Mouse (Mus musculus): Measurements from ENCODE around the gene Tdrd9. TPM values are rescaled to one million over a fixed set of nuclear protein-coding genes. Genes with fewer than 3 reads are reported as not detected.
"Not testable (repeated sequence)": the region's sequence is repeated elsewhere in the genome, so short reads cannot be mapped to it uniquely, and the experiment has no call there.

Gene Tdrd9
- polyA plus RNA-seq, 1 experiment from 2014 or later, result 0.21 TPM

- Histone ChIP-seq H3K9ac (ENCODE audit: low read depth, low read length) (no peak overlapping the region), H3K4me3 (ENCODE audit: low read depth, low read length) (no peak overlapping the region), H3K27me3 (replicated peaks; ENCODE audit: control insufficient read depth, insufficient read depth, low read length) (no peaks in the 10 kb centered on the region), H3K27ac (replicated peaks; ENCODE audit: low read depth, low read length) (no peak overlapping the region), H3K4me1 (ENCODE audit: control insufficient read depth, insufficient read depth, low read length) (no peaks in the 10 kb centered on the region), H3K36me3 (ENCODE audit: control insufficient read depth, insufficient read depth, low read length) (no peaks in the 10 kb centered on the region), H3K9me3 (ENCODE audit: control insufficient read depth, low read length) (peaks cover 14% of the 10 kb centered on the region), H3K4me2 (ENCODE audit: low read depth, low read length) (no peak overlapping the region)
- DNase-seq (ENCODE audit: low spot score) (no peak), ATAC-seq (ENCODE audit: low read depth) (no peak)
- 74% methylated on average over 14 of the region's 14 CpGs for WGBS
These were observed 54.7 kb downstream of the Tdrd9 start for GRCm38 (mm10) chr12:112025907-112026645.

GRCm38 (mm10) chr12:112027408-112027807, 56.0 kb downstream of the Tdrd9 start:
- H3K27me3 ChIP-seq (replicated peaks; ENCODE audit: control insufficient read depth, insufficient read depth, low read length), result no peaks in the 10 kb centered on the region
- DNase-seq (ENCODE audit: low spot score), result no peak
- H3K4me3 ChIP-seq (ENCODE audit: low read depth, low read length), result no peak overlapping the region
- H3K4me2 ChIP-seq (ENCODE audit: low read depth, low read length), result no peak overlapping the region
- H3K4me1 ChIP-seq (ENCODE audit: control insufficient read depth, insufficient read depth, low read length), result no peaks in the 10 kb centered on the region
- H3K9ac ChIP-seq (ENCODE audit: low read depth, low read length), result no peak overlapping the region
- 69% methylated on average over 4 of the region's 4 CpGs for WGBS
- H3K27ac ChIP-seq (replicated peaks; ENCODE audit: low read depth, low read length), result no peak overlapping the region
- ATAC-seq (ENCODE audit: low read depth), result no peak
- H3K9me3 ChIP-seq (ENCODE audit: control insufficient read depth, low read length), result peaks cover 4% of the 10 kb centered on the region
- no peaks in the 10 kb centered on the region for H3K36me3 ChIP-seq (ENCODE audit: control insufficient read depth, insufficient read depth, low read length)

- Histone ChIP-seq H3K36me3 (ENCODE audit: control insufficient read depth, insufficient read depth, low read length) (no peaks in the 10 kb centered on the region), H3K9me3 (ENCODE audit: control insufficient read depth, low read length) (no peaks in the 10 kb centered on the region), H3K4me1 (ENCODE audit: control insufficient read depth, insufficient read depth, low read length) (no peaks in the 10 kb centered on the region), H3K4me3 (ENCODE audit: low read depth, low read length) (no peak overlapping the region), H3K27me3 (replicated peaks; ENCODE audit: control insufficient read depth, insufficient read depth, low read length) (no peaks in the 10 kb centered on the region), H3K9ac (ENCODE audit: low read depth, low read length) (no peak overlapping the region), H3K27ac (replicated peaks; ENCODE audit: low read depth, low read length) (no peak overlapping the region), H3K4me2 (ENCODE audit: low read depth, low read length) (no peak overlapping the region)
- no peak for ATAC-seq (ENCODE audit: low read depth)
- WGBS, result 69% methylated on average over 10 of the region's 10 CpGs
- no peak for DNase-seq (ENCODE audit: low spot score)
These were observed 62.1 kb downstream of the Tdrd9 start for GRCm38 (mm10) chr12:112033409-112033975.

- H3K36me3 ChIP-seq (ENCODE audit: control insufficient read depth, insufficient read depth, low read length); H3K4me3 ChIP-seq (ENCODE audit: low read depth, low read length); H3K27ac ChIP-seq (replicated peaks; ENCODE audit: low read depth, low read length); H3K27me3 ChIP-seq (replicated peaks; ENCODE audit: control insufficient read depth, insufficient read depth, low read length); DNase-seq (ENCODE audit: low spot score); H3K9ac ChIP-seq (ENCODE audit: low read depth, low read length); H3K4me2 ChIP-seq (ENCODE audit: low read depth, low read length); H3K4me1 ChIP-seq (ENCODE audit: control insufficient read depth, insufficient read depth, low read length); H3K9me3 ChIP-seq (ENCODE audit: control insufficient read depth, low read length); ATAC-seq (ENCODE audit: low read depth): not testable (repeated sequence)
- WGBS, result 86% methylated on average over 6 of the region's 6 CpGs
These were observed 64.2 kb downstream of the Tdrd9 start for GRCm38 (mm10) chr12:112035341-112036100.

- WGBS, result 94% methylated on average over 10 of the region's 10 CpGs
- Histone ChIP-seq H3K9ac (ENCODE audit: low read depth, low read length) (no peak overlapping the region), H3K9me3 (ENCODE audit: control insufficient read depth, low read length) (no peaks in the 10 kb centered on the region), H3K4me3 (ENCODE audit: low read depth, low read length) (no peak overlapping the region), H3K27ac (replicated peaks; ENCODE audit: low read depth, low read length) (no peak overlapping the region), H3K4me2 (ENCODE audit: low read depth, low read length) (no peak overlapping the region), H3K4me1 (ENCODE audit: control insufficient read depth, insufficient read depth, low read length) (no peaks in the 10 kb centered on the region), H3K36me3 (ENCODE audit: control insufficient read depth, insufficient read depth, low read length) (no peaks in the 10 kb centered on the region), H3K27me3 (replicated peaks; ENCODE audit: control insufficient read depth, insufficient read depth, low read length) (no peaks in the 10 kb centered on the region)
- DNase-seq (ENCODE audit: low spot score) (no peak), ATAC-seq (ENCODE audit: low read depth) (no peak)
These were observed 67.1 kb downstream of the Tdrd9 start for GRCm38 (mm10) chr12:112038441-112038840.

GRCm38 (mm10) chr12:112039169-112039568, 67.8 kb downstream of the Tdrd9 start:
- ATAC-seq (ENCODE audit: low read depth), result no peak
- no peak overlapping the region for H3K4me2 ChIP-seq (ENCODE audit: low read depth, low read length)
- no peaks in the 10 kb centered on the region for H3K9me3 ChIP-seq (ENCODE audit: control insufficient read depth, low read length)
- H3K27ac ChIP-seq (replicated peaks; ENCODE audit: low read depth, low read length), result no peak overlapping the region
- H3K4me3 ChIP-seq (ENCODE audit: low read depth, low read length), result no peak overlapping the region
- WGBS, result 90% methylated on average over 10 of the region's 10 CpGs
- no peaks in the 10 kb centered on the region for H3K27me3 ChIP-seq (replicated peaks; ENCODE audit: control insufficient read depth, insufficient read depth, low read length)
- H3K36me3 ChIP-seq (ENCODE audit: control insufficient read depth, insufficient read depth, low read length), result no peaks in the 10 kb centered on the region
- H3K4me1 ChIP-seq (ENCODE audit: control insufficient read depth, insufficient read depth, low read length), result no peaks in the 10 kb centered on the region
- no peak for DNase-seq (ENCODE audit: low spot score)
- H3K9ac ChIP-seq (ENCODE audit: low read depth, low read length), result no peak overlapping the region

GRCm38 (mm10) chr12:112042681-112043080, 71.3 kb downstream of the Tdrd9 start:
- Histone ChIP-seq H3K4me1 (ENCODE audit: control insufficient read depth, insufficient read depth, low read length) (no peaks in the 10 kb centered on the region), H3K27me3 (replicated peaks; ENCODE audit: control insufficient read depth, insufficient read depth, low read length) (no peaks in the 10 kb centered on the region), H3K9ac (ENCODE audit: low read depth, low read length) (no peak overlapping the region), H3K36me3 (ENCODE audit: control insufficient read depth, insufficient read depth, low read length) (no peaks in the 10 kb centered on the region), H3K27ac (replicated peaks; ENCODE audit: low read depth, low read length) (no peak overlapping the region), H3K4me2 (ENCODE audit: low read depth, low read length) (no peak overlapping the region), H3K9me3 (ENCODE audit: control insufficient read depth, low read length) (no peaks in the 10 kb centered on the region), H3K4me3 (ENCODE audit: low read depth, low read length) (no peak overlapping the region)
- DNase-seq (ENCODE audit: low spot score) (no peak), ATAC-seq (ENCODE audit: low read depth) (no peak)
- WGBS, result 86% methylated on average over 14 of the region's 14 CpGs

GRCm38 (mm10) chr12:112077651-112078050, 106.3 kb downstream of the Tdrd9 start:
- ATAC-seq (ENCODE audit: low read depth) (peak; percentile 70; the same call in 1 of the 2 replicates), DNase-seq (ENCODE audit: low spot score) (peak; percentile 32)
- Histone ChIP-seq H3K9me3 (ENCODE audit: control insufficient read depth, low read length) (no peaks in the 10 kb centered on the region), H3K4me3 (ENCODE audit: low read depth, low read length) (no peak overlapping the region), H3K27ac (replicated peaks; ENCODE audit: low read depth, low read length) (no peak overlapping the region), H3K9ac (ENCODE audit: low read depth, low read length) (no peak overlapping the region), H3K4me2 (ENCODE audit: low read depth, low read length) (no peak overlapping the region), H3K4me1 (ENCODE audit: control insufficient read depth, insufficient read depth, low read length) (no peaks in the 10 kb centered on the region), H3K27me3 (replicated peaks; ENCODE audit: control insufficient read depth, insufficient read depth, low read length) (no peaks in the 10 kb centered on the region), H3K36me3 (ENCODE audit: control insufficient read depth, insufficient read depth, low read length) (no peaks in the 10 kb centered on the region)
- 3% methylated on average over 6 of the region's 6 CpGs for WGBS

All from embryonic facial prominence, embryonic 14.5 days (tissue).